Mouse (Mus musculus) kidney, adult 2 months (tissue): ENCODE data around the gene Scn10a.

Experiments
- CTCF ChIP-seq: fragments of 200-500 bp; conservative IDR thresholded peaks from 2 replicates; pipeline ENCODE4 v1.5.1; 2011; ENCODE audit warnings: low read depth, mild to moderate bottlenecking, control low read depth, low read length, moderate library complexity, mixed read lengths; ENCODE audit not compliant: insufficient read depth, insufficient read length
- POLR2A ChIP-seq: fragments of 200-500 bp; IDR thresholded peaks from one replicate; pipeline ENCODE4 v1.6.1; 2011; ENCODE audit warnings: low read depth, low read length, control low read depth

DNA sequence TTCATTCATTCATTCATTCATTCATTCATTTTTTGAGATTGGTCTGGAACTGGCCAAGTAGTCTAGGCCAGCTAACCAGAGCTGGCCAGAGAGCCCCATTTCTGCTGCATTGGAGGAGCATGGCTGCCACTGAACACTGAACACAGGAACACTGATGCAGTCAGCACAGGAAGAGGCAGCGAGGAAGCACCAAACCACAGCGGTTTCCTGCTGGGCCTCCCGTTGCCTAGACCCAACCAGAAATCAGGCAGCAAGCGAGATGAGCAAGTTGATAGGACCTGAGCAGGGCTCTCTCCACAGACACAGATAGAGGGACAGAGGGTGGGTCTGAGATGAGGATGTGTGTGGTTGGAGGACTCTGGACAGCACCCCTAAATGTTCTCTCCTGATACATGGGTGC, 24.8 kb upstream of the Scn10a start:
- TF ChIP-seq POLR2A, result no peak
- TF ChIP-seq CTCF, result no peak
